ENCODE assay signal across 11 mouse cellular contexts in genomic region chr9:96450900-96451720, GRCm38 (mm10). TPM values are rescaled to one million over a fixed set of nuclear protein-coding genes. Genes with fewer than 3 reads are reported as not detected.
DNase-seq lines count a peak whose midpoint lies in the region; ATAC-seq and TF ChIP-seq lines count a peak whose summit lies in the region.
"Had no signal": no experiment of that assay in that cellular context is flagged by ENCODE, and none has a peak within 500 bp of the region (broad histone marks: within the 10 kb centered on the region; RNA-seq: fewer than 3 reads in every experiment).

No protein-coding gene starts in this region.

- no peak for TF ChIP-seq POLR2A in cortical plate, adult 2 months (IDR thresholded peaks at IDR 0.05; ENCODE audit: extremely low read depth, insufficient read depth, low read length)

- no peak overlapping the region for H3K4me3 ChIP-seq in gastrocnemius, adult 2 months
- no peak overlapping the region for H3K4me3 ChIP-seq in cortical plate, adult 2 months (ENCODE audit: insufficient read depth, low read length)
- no peak overlapping the region for H3K4me3 ChIP-seq in heart, postnatal 0 days (ENCODE audit: low read depth, low read length)
- H3K4me3 ChIP-seq: limb, embryonic 15.5 days; megakaryocyte, embryonic 14.5 days had no signal

- TF ChIP-seq CTCF in gastrocnemius, adult 2 months (IDR thresholded peaks at IDR 0.05), result no peak
- TF ChIP-seq CTCF in cortical plate, adult 2 months (IDR thresholded peaks at IDR 0.05; ENCODE audit: extremely low read depth, insufficient read depth, low read length), result no peak
- no peak for TF ChIP-seq CTCF in heart, postnatal 0 days (IDR thresholded peaks at IDR 0.05; ENCODE audit: low read depth)

- 0 out of 2 replicates have a peak, but pooled peaks cover 6% of the 10 kb centered on the region for H3K9me3 ChIP-seq in heart, postnatal 0 days (replicated peaks; ENCODE audit: control insufficient read depth, low read length)
- H3K9me3 ChIP-seq: limb, embryonic 15.5 days had no signal

- no peaks in the 10 kb centered on the region for H3K4me1 ChIP-seq in cortical plate, adult 2 months (ENCODE audit: control insufficient read depth, insufficient read depth, low read length)
- peaks cover 8% of the 10 kb centered on the region; the same call in 1 of the 2 replicates for H3K4me1 ChIP-seq in heart, postnatal 0 days (ENCODE audit: control insufficient read depth, insufficient read depth)

- intact Hi-C loops in gastrocnemius, adult 2 months (cut with DNase I), result no loop called here
- intact Hi-C loops in gastrocnemius, postnatal 14 days (cut with DNase I; ENCODE audit: low total_unique reads), result no loop called here

- H3K36me3 ChIP-seq in heart, postnatal 0 days (replicated peaks; ENCODE audit: control insufficient read depth, insufficient read depth, low read length), result no peaks in the 10 kb centered on the region
- H3K36me3 ChIP-seq: limb, embryonic 15.5 days had no signal

- H3K9ac ChIP-seq in heart, postnatal 0 days (replicated peaks; ENCODE audit: low read depth, low read length), result no peak overlapping the region
- H3K9ac ChIP-seq: limb, embryonic 15.5 days had no signal

- ATAC-seq in heart, postnatal 0 days (ENCODE audit: insufficient read depth, low read depth), result peak; percentile 88

- TF ChIP-seq EP300 in heart, postnatal 0 days (IDR thresholded peaks at IDR 0.05; ENCODE audit: low read depth), result no peak

- H3K4me2 ChIP-seq in heart, postnatal 0 days (ENCODE audit: low read depth, low read length), result no peak overlapping the region; the same call in 1 of the 2 replicates
- H3K4me2 ChIP-seq: limb, embryonic 15.5 days had no signal

- peak overlapping the region; percentile 28; the same call in 1 of the 2 replicates for H3K27ac ChIP-seq in gastrocnemius, adult 2 months
- H3K27ac ChIP-seq in cortical plate, adult 2 months (ENCODE audit: insufficient read depth, low read length), result 0 out of 2 replicates have a peak overlapping the region, but pooled peaks have one; percentile 7
- peak overlapping the region; percentile 70 for H3K27ac ChIP-seq in heart, postnatal 0 days (ENCODE audit: low read depth)
- H3K27ac ChIP-seq: limb, embryonic 15.5 days had no signal

- no peak for DNase-seq in gastrocnemius, adult 2 months
- DNase-seq in gastrocnemius, postnatal 14 days, result no peak
- peak; percentile 69 for DNase-seq in heart, postnatal 0 days (ENCODE audit: low spot score)
- DNase-seq in lung, postnatal 10 days, result peak; percentile 59
- no peak for DNase-seq in urinary bladder, postnatal 10 days (ENCODE audit: low spot score)
- DNase-seq in adrenal gland, adult 8-10 months, result no peak
- no peak for DNase-seq in gastrocnemius, adult 8-10 months (ENCODE audit: low spot score in 2 of 2)
- DNase-seq: gastrocnemius, postnatal 25 days had no signal

- no peaks in the 10 kb centered on the region for H3K27me3 ChIP-seq in heart, postnatal 0 days (ENCODE audit: control insufficient read depth, insufficient read depth, low read length)
- H3K27me3 ChIP-seq: limb, embryonic 15.5 days had no signal

- 25% methylated on average over 12 of the region's 12 CpGs for WGBS in heart, postnatal 0 days

RNA-seq across cellular contexts. Expression of gene Rnf7, which starts 27.4 kb away (rescaled TPM):
- 10 to 100 TPM; 67.3 to 80.3 TPM for total RNA-seq in gastrocnemius, adult 2 months (2021)
- total RNA-seq in gastrocnemius, postnatal 14 days (2021), result 10 to 100 TPM; 72.1 to 77.0 TPM
- 190 TPM in 2 replicates for polyA plus RNA-seq in cortical plate, adult 2 months (2012; rRNA removed)
- 501 and 762 TPM in 2 replicates for total RNA-seq in heart, postnatal 0 days (2014; rRNA removed; ENCODE audit: low replicate concordance)
- polyA plus RNA-seq in heart, postnatal 0 days (2015; fragmentation: Nextera tagmentation; extraction: Ambion mirVana), result 196 and 199 TPM in 2 replicates
- 10 to 100 TPM; 71.2 to 80.5 (median 77.9) TPM for total RNA-seq in adrenal gland, adult 8-10 months (2022)
- 10 to 100 TPM; 70.5 to 81.9 (median 77.8) TPM for total RNA-seq in gastrocnemius, adult 8-10 months (2022)

Comparison
In these comparisons a context has a peak if more than half of its experiments do, and no peak if none do; other contexts are left out.
1. DNase-seq: peak in heart, postnatal 0 days (single experiment) and lung, postnatal 10 days (single experiment); none in gastrocnemius, adult 2 months (single experiment), gastrocnemius, postnatal 14 days (single experiment), urinary bladder, postnatal 10 days (single experiment), adrenal gland, adult 8-10 months (single experiment) and gastrocnemius, adult 8-10 months (0 of 2).
2. H3K27ac ChIP-seq: peak in every context shown above with its lines; median percentile 70 in heart, postnatal 0 days; 28 in gastrocnemius, adult 2 months; 7 in cortical plate, adult 2 months.